Mouse (Mus musculus) embryonic facial prominence, embryonic 11.5 days (tissue): ENCODE data around the gene Gm21698. TPM values are rescaled to one million over a fixed set of nuclear protein-coding genes. Genes with fewer than 3 reads are reported as not detected.
"Not testable (repeated sequence)": the region's sequence is repeated elsewhere in the genome, so short reads cannot be mapped to it uniquely, and the experiment has no call there.

ENCODE experiments used
- ATAC-seq: fragments of 200-750 bp; cut with Nextera tagmentation; replicated peaks from 2 replicates; pipeline ENCODE4 v1.8.0; 2017; ENCODE audit warnings: low read depth; ENCODE audit not compliant: insufficient number of reproducible peaks, low FRiP score, low TSS enrichment
- DNase-seq: peaks from one replicate; pipeline ENCODE4 v3.0.0-alpha.2; 2015; ENCODE audit warnings: low spot score
- H3K27ac ChIP-seq: fragments of 300-500 bp; sonication (generic); replicated peaks from 2 replicates; pipeline ENCODE4 v1.5.1; 2014; ENCODE audit warnings: mild to moderate bottlenecking, low read depth, low read length, control low read depth
- H3K27me3 ChIP-seq: fragments of 300-500 bp; sonication (generic); 2 replicates; pipeline ENCODE4 v1.6.1; 2014; ENCODE audit warnings: mild to moderate bottlenecking, low read length, moderate library complexity, mixed read lengths; ENCODE audit not compliant: control insufficient read depth, insufficient read depth
- H3K36me3 ChIP-seq: fragments of 300-500 bp; sonication (generic); replicated peaks from 2 replicates; pipeline ENCODE4 v1.6.1; 2014; ENCODE audit warnings: low read depth, mild to moderate bottlenecking, low read length, moderate library complexity, mixed read lengths; ENCODE audit not compliant: control insufficient read depth, insufficient read depth
- H3K4me1 ChIP-seq: fragments of 300-500 bp; sonication (generic); 2 replicates; pipeline ENCODE4 v1.6.1; 2014; ENCODE audit warnings: low read length, mixed read lengths; ENCODE audit not compliant: control insufficient read depth, insufficient read depth
- H3K4me2 ChIP-seq: fragments of 300-500 bp; sonication (generic); 2 replicates; pipeline ENCODE4 v1.6.1; 2014; ENCODE audit warnings: low read depth, mild to moderate bottlenecking, control low read depth, low read length, moderate library complexity
- H3K4me3 ChIP-seq: fragments of 300-500 bp; sonication (generic); 2 replicates; pipeline ENCODE4 v1.5.1; 2014; ENCODE audit warnings: low read depth, low read length, control low read depth
- H3K9ac ChIP-seq: fragments of 300-500 bp; sonication (generic); replicated peaks from 2 replicates; pipeline ENCODE4 v1.6.1; 2014; ENCODE audit warnings: mild to moderate bottlenecking, control low read depth, low read length
- H3K9me3 ChIP-seq: fragments of 300-500 bp; sonication (generic); replicated peaks from 2 replicates; pipeline ENCODE4 v1.6.1; 2016; ENCODE audit warnings: mild to moderate bottlenecking, low read length, inconsistent platforms, mixed read lengths; ENCODE audit not compliant: control insufficient read depth
- WGBS: fragments of 180-500 bp; shearing (Covaris S2); extraction: QIAGEN DNeasy Blood & Tissue Kit; methylation state at CpG from one replicate; pipeline ENCODE4 v1.1.7; 2014; 5-methylcytosine and 5-hydroxymethylcytosine counted together
- polyA plus RNA-seq: library from polyadenylated mRNA; unstranded; fragments of >200 nt; fragmentation: Nextera tagmentation; extraction: Ambion mirVana; gene quantifications from 2 replicates; pipeline ENCODE4 v1.2.1, GENCODE M21; 2014

Gene Gm21698
- polyA plus RNA-seq, 1 experiment from 2014 or later = not detected

GRCm38 (mm10) chr5:25954317-25954716 is 34.1 kb downstream of the Gm21698 start, which contains the start of gene Gm21671:
Gm21671 (minus strand) TSS chr5:25954417.
- not testable (repeated sequence) for H3K9ac ChIP-seq, H3K27me3 ChIP-seq, H3K4me3 ChIP-seq, H3K9me3 ChIP-seq, H3K4me1 ChIP-seq, ATAC-seq, DNase-seq, H3K27ac ChIP-seq, H3K36me3 ChIP-seq, H3K4me2 ChIP-seq
- WGBS = 75% methylated on average over 2 of the region's 2 CpGs

DNA sequence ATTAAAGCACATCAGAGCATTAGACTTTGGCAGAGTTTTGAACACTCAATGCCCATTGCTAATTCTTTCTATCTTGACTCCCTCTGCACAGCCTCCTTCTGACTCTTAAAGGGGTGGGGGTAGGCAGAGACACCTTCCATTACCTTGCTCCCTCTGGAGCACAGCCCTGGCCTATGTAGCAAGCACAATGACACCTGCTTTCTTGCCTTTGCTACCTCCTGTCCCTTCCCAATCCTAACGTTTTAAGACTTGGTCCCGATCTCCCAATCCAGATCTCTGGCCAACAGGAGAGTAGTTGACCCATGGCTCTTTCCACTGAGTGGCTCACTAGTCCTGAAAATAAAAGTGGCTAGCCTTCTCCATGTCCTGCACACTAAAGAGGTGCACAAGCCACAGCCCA is 43.1 kb downstream of the Gm21698 start:
- H3K9me3 ChIP-seq, H3K27ac ChIP-seq, H3K27me3 ChIP-seq, ATAC-seq, DNase-seq, H3K4me3 ChIP-seq, H3K9ac ChIP-seq, H3K36me3 ChIP-seq, H3K4me1 ChIP-seq, H3K4me2 ChIP-seq: not testable (repeated sequence)
- WGBS = 81% methylated on average over 2 of the region's 2 CpGs

DNA sequence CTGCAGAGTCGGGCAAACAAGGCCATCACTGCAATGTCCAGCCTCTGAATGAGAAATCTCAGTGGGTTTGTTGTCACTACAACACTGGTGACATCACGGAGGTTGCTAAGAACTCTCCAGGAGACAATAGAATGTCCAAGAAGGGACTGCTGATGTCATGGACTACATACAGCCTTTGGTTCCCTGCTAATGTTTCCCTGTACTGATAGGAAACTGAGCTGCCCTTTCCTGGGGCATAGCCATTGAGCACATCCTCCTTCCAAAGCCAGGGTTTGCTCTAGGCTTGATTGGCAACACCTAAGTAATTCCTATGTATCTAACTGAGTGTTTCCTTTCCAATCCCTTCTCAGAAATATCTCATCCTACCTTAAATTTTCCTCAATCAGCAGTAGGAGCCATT is 46.2 kb downstream of the Gm21698 start, which contains the start of gene Gm21663:
TSS of gene Gm21663 (minus strand) at position 101 of the 400 bp plus-strand sequence.
- not testable (repeated sequence) for DNase-seq, ATAC-seq, H3K4me2 ChIP-seq, H3K27ac ChIP-seq, H3K4me1 ChIP-seq, H3K9me3 ChIP-seq, H3K36me3 ChIP-seq, H3K4me3 ChIP-seq, H3K9ac ChIP-seq, H3K27me3 ChIP-seq
- WGBS = 51% methylated on average over 2 of the region's 2 CpGs

Other genes with a start within 250 kb of the Gm21698 start
- gene Actr3b, start 228.7 kb downstream of the Gm21698 start, polyA plus RNA-seq = 5.8 and 7.4 TPM in 2 replicates
- gene Gm21663, start 46.3 kb downstream of the Gm21698 start, polyA plus RNA-seq = not detected in 2 replicates
- gene Gm21671, start 34.2 kb downstream of the Gm21698 start, polyA plus RNA-seq = not detected in 2 replicates
- gene Gm21680, start 16.0 kb downstream of the Gm21698 start, polyA plus RNA-seq = not detected in 2 replicates
- not detected in 2 replicates for gene Gm1979, start 16.1 kb upstream of the Gm21698 start, polyA plus RNA-seq
- not detected in 2 replicates for gene Gm5862, start 34.3 kb upstream of the Gm21698 start, polyA plus RNA-seq
- gene Speer4a, start 50.9 kb upstream of the Gm21698 start, polyA plus RNA-seq = not detected in 2 replicates
- not detected in 2 replicates for gene Gm7347, start 69.9 kb upstream of the Gm21698 start, polyA plus RNA-seq
- gene Gm10471, start 100.6 kb upstream of the Gm21698 start, polyA plus RNA-seq = not detected in 2 replicates
- gene 5031410I06Rik, start 116.7 kb upstream of the Gm21698 start, polyA plus RNA-seq = not detected in 2 replicates
- gene Gm10220, start 132.8 kb upstream of the Gm21698 start, polyA plus RNA-seq = not detected in 2 replicates